Mouse (Mus musculus) midbrain, embryonic 15.5 days (tissue): ENCODE data around the gene Dnajc30. TPM values are rescaled to one million over a fixed set of nuclear protein-coding genes. Genes with fewer than 3 reads are reported as not detected.

Experiments used
- polyA plus RNA-seq: library from polyadenylated mRNA; unstranded; fragments of >200 nt; fragmentation: Nextera tagmentation; extraction: Ambion mirVana; gene quantifications from 2 replicates; pipeline ENCODE4 v1.2.1, GENCODE M21; 2015

The Dnajc30 gene
- polyA plus RNA-seq, 1 experiment from 2014 or later, result 47.8 TPM

Other genes starting within 250 kb of the Dnajc30 start
- not detected in 2 replicates for gene Tmem270, start 157.5 kb upstream of the Dnajc30 start, polyA plus RNA-seq
- 0.32 TPM in 1 of 2 replicates, not detected in the other for gene Cldn13, start 148.7 kb upstream of the Dnajc30 start, polyA plus RNA-seq
- gene Mettl27, start 131.8 kb upstream of the Dnajc30 start, polyA plus RNA-seq, result 7.2 and 8.4 TPM in 2 replicates
- gene Cldn4, start 117.3 kb upstream of the Dnajc30 start, polyA plus RNA-seq, result not detected in 2 replicates
- gene Cldn3, start 78.0 kb upstream of the Dnajc30 start, polyA plus RNA-seq, result 2.1 and 3.0 TPM in 2 replicates
- gene Abhd11, start 55.0 kb upstream of the Dnajc30 start, polyA plus RNA-seq, result 68.4 and 70.1 TPM in 2 replicates
- 156 and 157 TPM in 2 replicates for gene Stx1a, start 40.7 kb upstream of the Dnajc30 start, polyA plus RNA-seq
- gene Bud23, start 757 bp downstream of the Dnajc30 start, polyA plus RNA-seq, result 78.1 and 82.5 TPM in 2 replicates
- gene Vps37d, start 14.1 kb downstream of the Dnajc30 start, polyA plus RNA-seq, result 39.5 and 47.8 TPM in 2 replicates
- gene Mlxipl, start 25.7 kb downstream of the Dnajc30 start, polyA plus RNA-seq, result 0.81 and 0.91 TPM in 2 replicates
- gene Tbl2, start 85.5 kb downstream of the Dnajc30 start, polyA plus RNA-seq, result 13.2 and 13.4 TPM in 2 replicates
- gene Bcl7b, start 104.1 kb downstream of the Dnajc30 start, polyA plus RNA-seq, result 41.8 and 48.4 TPM in 2 replicates
- gene Baz1b, start 123.1 kb downstream of the Dnajc30 start, polyA plus RNA-seq, result 30.5 and 30.9 TPM in 2 replicates
- 11.5 and 15.4 TPM in 2 replicates for gene Fzd9, start 187.0 kb downstream of the Dnajc30 start, polyA plus RNA-seq